Mouse (Mus musculus): ENCODE measurements around the gene 1810065E05Rik.

DNA sequence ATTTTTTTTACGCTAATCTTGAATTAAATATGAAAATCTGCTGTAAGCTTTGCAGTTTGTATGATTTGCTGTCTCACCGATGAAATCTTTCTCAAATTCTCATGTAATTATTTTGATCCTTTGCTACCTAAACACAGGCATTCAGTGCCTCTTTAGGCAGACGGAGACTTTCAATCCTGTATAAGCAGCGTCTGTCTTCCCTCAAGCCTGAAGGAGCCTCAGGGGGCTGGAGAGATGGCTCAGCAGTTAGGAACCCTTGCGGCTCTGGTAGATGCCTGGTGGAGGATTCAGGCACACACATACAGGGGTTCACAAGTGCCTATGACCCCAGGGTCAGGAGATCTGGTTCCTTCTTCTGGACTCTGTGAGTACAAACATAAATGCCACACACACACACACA, 20.3 kb upstream of the 1810065E05Rik start:
- TF ChIP-seq POLR2A (IDR thresholded peaks at IDR 0.05; ENCODE audit: low read depth, low read length) (no peak), CTCF (IDR thresholded peaks at IDR 0.05; ENCODE audit: extremely low read depth, insufficient read depth, insufficient read length, insufficient replicate concordance) (no peak)

Data from spleen, adult 2 months (tissue).